Mouse (Mus musculus): ENCODE results near the gene Dcaf5. TPM values are rescaled to one million over a fixed set of nuclear protein-coding genes. Genes with fewer than 3 reads are reported as not detected.
A peak's percentile ranks its signal among the peaks of the same experiment; 100 is the strongest.

Dcaf5 gene
- polyA plus RNA-seq (2014; fragmentation: Nextera tagmentation; extraction: Ambion mirVana): 12.9 and 13.5 TPM in 2 replicates

GRCm38 (mm10) chr12:80436336-80436976 lies at the start of gene Dcaf5:
Gene Dcaf5 (minus strand): TSS chr12:80436601.
- Histone ChIP-seq H3K4me2 (peak within 1 kb of the TSS; percentile 68), H3K27ac (ENCODE audit: low read depth, low read length) (peak within 1 kb of the TSS; percentile 96), H3K36me3 (ENCODE audit: control insufficient read depth, insufficient read depth, low read length) (no peaks in the 10 kb centered on the region), H3K4me3 (ENCODE audit: low read depth, low read length) (peak within 1 kb of the TSS; percentile 88), H3K4me1 (ENCODE audit: control insufficient read depth, insufficient read depth, low read length) (peaks cover 9% of the 10 kb centered on the region; the same call in 1 of the 2 replicates), H3K9ac (ENCODE audit: low read length) (peak within 1 kb of the TSS; percentile 94), H3K27me3 (ENCODE audit: control insufficient read depth, insufficient read depth, low read length) (no peaks in the 10 kb centered on the region), H3K9me3 (ENCODE audit: control insufficient read depth, low read length) (no peaks in the 10 kb centered on the region)
- WGBS: under 1% methylated on average over 64 of the region's 79 CpGs
- ATAC-seq (ENCODE audit: low FRiP score) (peak; percentile 85), DNase-seq (ENCODE audit: low spot score, missing footprints) (peak; percentile 97)

- WGBS: 80% methylated on average over 3 of the region's 3 CpGs
- H3K36me3 ChIP-seq (ENCODE audit: control insufficient read depth, insufficient read depth, low read length): peaks cover 7% of the 10 kb centered on the region
Measured at GRCm38 (mm10) chr12:80483397-80483796, 47.0 kb upstream of the Dcaf5 start.

GRCm38 (mm10) chr12:80479986-80480385 lies 43.6 kb upstream of the Dcaf5 start:
- Histone ChIP-seq H3K4me2 (no peak overlapping the region), H3K27ac (ENCODE audit: low read depth, low read length) (no peak overlapping the region), H3K4me1 (ENCODE audit: control insufficient read depth, insufficient read depth, low read length) (no peaks in the 10 kb centered on the region), H3K4me3 (ENCODE audit: low read depth, low read length) (no peak overlapping the region), H3K36me3 (ENCODE audit: control insufficient read depth, insufficient read depth, low read length) (peaks cover 7% of the 10 kb centered on the region), H3K9me3 (ENCODE audit: control insufficient read depth, low read length) (no peaks in the 10 kb centered on the region), H3K27me3 (ENCODE audit: control insufficient read depth, insufficient read depth, low read length) (no peaks in the 10 kb centered on the region), H3K9ac (ENCODE audit: low read length) (no peak overlapping the region)
- 89% methylated on average over 3 of the region's 3 CpGs for WGBS
- no peak for DNase-seq (ENCODE audit: low spot score, missing footprints)
- ATAC-seq (ENCODE audit: low FRiP score): no peak

More at GRCm38 (mm10) chr12:80483397-80483796, 47.0 kb upstream of the Dcaf5 start:
- no peaks in the 10 kb centered on the region for H3K4me1 ChIP-seq (ENCODE audit: control insufficient read depth, insufficient read depth, low read length)
- DNase-seq (ENCODE audit: low spot score, missing footprints) (no peak), ATAC-seq (ENCODE audit: low FRiP score) (no peak)
- H3K27ac ChIP-seq (ENCODE audit: low read depth, low read length): no peak overlapping the region
- H3K9me3 ChIP-seq (ENCODE audit: control insufficient read depth, low read length): no peaks in the 10 kb centered on the region
- no peak overlapping the region for H3K4me2 ChIP-seq
- H3K9ac ChIP-seq (ENCODE audit: low read length): no peak overlapping the region
- no peaks in the 10 kb centered on the region for H3K27me3 ChIP-seq (ENCODE audit: control insufficient read depth, insufficient read depth, low read length)
- no peak overlapping the region for H3K4me3 ChIP-seq (ENCODE audit: low read depth, low read length)

- DNase-seq (ENCODE audit: low spot score, missing footprints) (no peak), ATAC-seq (ENCODE audit: low FRiP score) (no peak)
- Histone ChIP-seq H3K9ac (ENCODE audit: low read length) (no peak overlapping the region), H3K9me3 (ENCODE audit: control insufficient read depth, low read length) (no peaks in the 10 kb centered on the region), H3K4me2 (no peak overlapping the region), H3K4me3 (ENCODE audit: low read depth, low read length) (no peak overlapping the region), H3K27ac (ENCODE audit: low read depth, low read length) (no peak overlapping the region), H3K27me3 (ENCODE audit: control insufficient read depth, insufficient read depth, low read length) (no peaks in the 10 kb centered on the region), H3K4me1 (ENCODE audit: control insufficient read depth, insufficient read depth, low read length) (no peaks in the 10 kb centered on the region), H3K36me3 (ENCODE audit: control insufficient read depth, insufficient read depth, low read length) (no peaks in the 10 kb centered on the region; the same call in 1 of the 2 replicates)
- 83% methylated on average over 3 of the region's 3 CpGs for WGBS
Measured at GRCm38 (mm10) chr12:80473731-80474130, 37.3 kb upstream of the Dcaf5 start.

- no peak overlapping the region for H3K4me3 ChIP-seq (ENCODE audit: low read depth, low read length)
- H3K9ac ChIP-seq (ENCODE audit: low read length): no peak overlapping the region
- H3K4me1 ChIP-seq (ENCODE audit: control insufficient read depth, insufficient read depth, low read length): no peaks in the 10 kb centered on the region
- H3K27ac ChIP-seq (ENCODE audit: low read depth, low read length): no peak overlapping the region
- no peak for DNase-seq (ENCODE audit: low spot score, missing footprints)
- no peaks in the 10 kb centered on the region for H3K36me3 ChIP-seq (ENCODE audit: control insufficient read depth, insufficient read depth, low read length)
- WGBS: 90% methylated on average over 4 of the region's 4 CpGs
- H3K9me3 ChIP-seq (ENCODE audit: control insufficient read depth, low read length): no peaks in the 10 kb centered on the region
- no peak overlapping the region for H3K4me2 ChIP-seq
- H3K27me3 ChIP-seq (ENCODE audit: control insufficient read depth, insufficient read depth, low read length): no peaks in the 10 kb centered on the region
- ATAC-seq (ENCODE audit: low FRiP score): no peak
Measured at GRCm38 (mm10) chr12:80471926-80472325, 35.5 kb upstream of the Dcaf5 start.

- ATAC-seq (ENCODE audit: low FRiP score): no peak
- WGBS: 91% methylated on average over 2 of the region's 2 CpGs
Measured at GRCm38 (mm10) chr12:80470206-80470605, 33.8 kb upstream of the Dcaf5 start.

GRCm38 (mm10) chr12:80463666-80464269 lies 27.4 kb upstream of the Dcaf5 start:
- Histone ChIP-seq H3K4me3 (ENCODE audit: low read depth, low read length) (peak overlapping the region; percentile 90), H3K9ac (ENCODE audit: low read length) (peak overlapping the region; percentile 90), H3K4me2 (peak overlapping the region; percentile 55), H3K36me3 (ENCODE audit: control insufficient read depth, insufficient read depth, low read length) (no peaks in the 10 kb centered on the region), H3K27ac (ENCODE audit: low read depth, low read length) (no peak overlapping the region; the same call in 1 of the 2 replicates), H3K27me3 (ENCODE audit: control insufficient read depth, insufficient read depth, low read length) (no peaks in the 10 kb centered on the region), H3K4me1 (ENCODE audit: control insufficient read depth, insufficient read depth, low read length) (no peaks in the 10 kb centered on the region; the same call in 1 of the 2 replicates), H3K9me3 (ENCODE audit: control insufficient read depth, low read length) (no peaks in the 10 kb centered on the region)
- ATAC-seq (ENCODE audit: low FRiP score) (no peak), DNase-seq (ENCODE audit: low spot score, missing footprints) (peak; percentile 82)
- 6% methylated on average over 17 of the region's 17 CpGs for WGBS

More at GRCm38 (mm10) chr12:80470206-80470605, 33.8 kb upstream of the Dcaf5 start:
- DNase-seq (ENCODE audit: low spot score, missing footprints): no peak
- Histone ChIP-seq H3K9ac (ENCODE audit: low read length) (no peak overlapping the region), H3K27me3 (ENCODE audit: control insufficient read depth, insufficient read depth, low read length) (no peaks in the 10 kb centered on the region), H3K9me3 (ENCODE audit: control insufficient read depth, low read length) (no peaks in the 10 kb centered on the region), H3K4me1 (ENCODE audit: control insufficient read depth, insufficient read depth, low read length) (no peaks in the 10 kb centered on the region), H3K27ac (ENCODE audit: low read depth, low read length) (no peak overlapping the region), H3K4me2 (no peak overlapping the region), H3K36me3 (ENCODE audit: control insufficient read depth, insufficient read depth, low read length) (no peaks in the 10 kb centered on the region), H3K4me3 (ENCODE audit: low read depth, low read length) (no peak overlapping the region)

GRCm38 (mm10) chr12:80462942-80463651 lies 26.7 kb upstream of the Dcaf5 start, which contains the start of gene Exd2:
Gene Exd2 (plus strand): TSS chr12:80463095.
- Histone ChIP-seq H3K4me2 (peak within 1 kb of the TSS; percentile 55), H3K27me3 (ENCODE audit: control insufficient read depth, insufficient read depth, low read length) (no peaks in the 10 kb centered on the region), H3K4me1 (ENCODE audit: control insufficient read depth, insufficient read depth, low read length) (no peaks in the 10 kb centered on the region; the same call in 1 of the 2 replicates), H3K36me3 (ENCODE audit: control insufficient read depth, insufficient read depth, low read length) (no peaks in the 10 kb centered on the region), H3K9ac (ENCODE audit: low read length) (peak within 1 kb of the TSS; percentile 90), H3K4me3 (ENCODE audit: low read depth, low read length) (peak within 1 kb of the TSS; percentile 90), H3K27ac (ENCODE audit: low read depth, low read length) (peak within 1 kb of the TSS; percentile 45), H3K9me3 (ENCODE audit: control insufficient read depth, low read length) (no peaks in the 10 kb centered on the region)
- WGBS: under 1% methylated on average over 45 of the region's 45 CpGs
- DNase-seq (ENCODE audit: low spot score, missing footprints) (peak; percentile 96), ATAC-seq (ENCODE audit: low FRiP score) (peak; percentile 96)

Data from midbrain, embryonic 11.5 days (tissue).